Mouse (Mus musculus) monocyte, adult 2 months (primary cell): ENCODE results near the gene Smpd3.

Source experiments
- DNase-seq, 2 experiments: peaks; one replicate each; pipeline ENCODE4 v3.0.0; 2022; ENCODE audit warnings: low spot score in 2 of 2, low read depth in 1 of 2

The Smpd3 gene

GRCm38 (mm10) chr8:106234567-106235261 lies 103.1 kb downstream of the Smpd3 start:
- DNase-seq: no peak

- DNase-seq: no peak
Observed at GRCm38 (mm10) chr8:106232751-106233150, 105.0 kb downstream of the Smpd3 start.

- no peak for DNase-seq
Observed at GRCm38 (mm10) chr8:106231536-106231935, 106.3 kb downstream of the Smpd3 start.

- DNase-seq: peak in 1 of 2 experiments; percentile 14
Observed at GRCm38 (mm10) chr8:106226589-106226988, 111.2 kb downstream of the Smpd3 start.

- no peak for DNase-seq
Observed at GRCm38 (mm10) chr8:106219620-106220019, 118.2 kb downstream of the Smpd3 start.

GRCm38 (mm10) chr8:106213959-106214358 lies 123.8 kb downstream of the Smpd3 start:
- no peak for DNase-seq

GRCm38 (mm10) chr8:106211421-106211820 lies 126.4 kb downstream of the Smpd3 start:
- no peak for DNase-seq

GRCm38 (mm10) chr8:106210821-106211345 lies 126.9 kb downstream of the Smpd3 start, which contains the start of the genes Slc7a6os and Prmt7:
Slc7a6os (minus strand) TSS chr8:106210935.
Prmt7 (plus strand) TSS chr8:106210936.
- DNase-seq: peak; percentile 83 to 93

GRCm38 (mm10) chr8:106210035-106210731 lies 127.6 kb downstream of the Smpd3 start:
- DNase-seq: no peak
